Mouse (Mus musculus) spleen, postnatal 14 days (tissue): ENCODE results near the gene Thsd4.

ENCODE experiments used
- DNase-seq, 2 experiments: peaks; one replicate each; pipeline ENCODE4 v3.0.0; 2021 to 2022; ENCODE audit warnings: low spot score in 2 of 2

Thsd4 gene

DNA sequence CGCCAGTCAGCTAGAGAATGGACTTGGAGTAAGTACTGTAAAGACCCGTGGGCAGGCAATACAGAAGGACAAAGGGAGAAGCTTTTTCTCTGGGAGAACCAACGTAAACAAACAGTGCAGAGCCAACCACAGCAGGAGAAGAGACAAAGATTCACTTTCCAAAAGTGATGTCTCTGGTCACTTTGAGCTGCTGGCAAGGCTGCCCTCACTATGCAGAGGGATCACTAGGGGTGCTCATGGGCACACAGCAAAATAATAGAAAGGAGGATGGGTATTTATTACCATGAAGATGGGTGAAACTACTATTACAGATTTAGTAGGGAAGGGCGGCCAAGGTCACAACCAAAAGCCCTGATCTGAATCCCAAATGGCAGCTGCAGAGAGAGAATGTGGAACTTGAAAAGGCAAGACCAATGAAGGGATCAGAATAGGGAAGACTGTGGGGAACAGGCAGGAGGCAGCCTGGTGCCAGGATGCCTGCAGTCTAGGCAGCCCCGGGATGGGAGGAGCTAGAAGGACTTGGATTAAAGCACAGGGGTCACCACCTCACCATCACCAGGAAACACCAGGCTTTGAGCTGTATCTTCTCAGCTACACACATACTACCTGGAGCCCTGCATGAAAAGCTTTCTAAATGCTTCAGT lies 450.1 kb downstream of the Thsd4 start:
- DNase-seq, result no peak

DNA sequence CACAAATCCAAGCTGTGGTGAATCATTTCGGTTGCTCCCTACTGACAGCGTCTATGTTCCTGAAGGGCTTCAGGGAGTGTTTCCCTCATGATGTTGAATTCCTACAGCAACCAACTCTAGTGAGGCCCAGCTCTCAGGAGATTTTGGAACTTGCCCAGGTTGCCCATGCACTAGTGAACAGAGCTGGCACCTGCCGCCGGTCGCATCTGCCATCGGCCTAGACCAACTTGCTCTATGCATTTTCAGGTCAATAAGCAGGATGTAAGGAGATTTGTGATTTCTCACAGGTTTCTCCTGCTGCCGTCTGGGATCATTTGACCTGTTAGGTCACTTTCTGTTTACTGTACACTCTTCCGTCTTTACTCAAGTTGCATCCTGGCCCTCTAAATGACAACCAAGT lies 454.6 kb downstream of the Thsd4 start:
- DNase-seq, result no peak

- no peak for DNase-seq
Measured at GRCm38 (mm10) chr9:60065184-60065583, 456.7 kb downstream of the Thsd4 start.

DNA sequence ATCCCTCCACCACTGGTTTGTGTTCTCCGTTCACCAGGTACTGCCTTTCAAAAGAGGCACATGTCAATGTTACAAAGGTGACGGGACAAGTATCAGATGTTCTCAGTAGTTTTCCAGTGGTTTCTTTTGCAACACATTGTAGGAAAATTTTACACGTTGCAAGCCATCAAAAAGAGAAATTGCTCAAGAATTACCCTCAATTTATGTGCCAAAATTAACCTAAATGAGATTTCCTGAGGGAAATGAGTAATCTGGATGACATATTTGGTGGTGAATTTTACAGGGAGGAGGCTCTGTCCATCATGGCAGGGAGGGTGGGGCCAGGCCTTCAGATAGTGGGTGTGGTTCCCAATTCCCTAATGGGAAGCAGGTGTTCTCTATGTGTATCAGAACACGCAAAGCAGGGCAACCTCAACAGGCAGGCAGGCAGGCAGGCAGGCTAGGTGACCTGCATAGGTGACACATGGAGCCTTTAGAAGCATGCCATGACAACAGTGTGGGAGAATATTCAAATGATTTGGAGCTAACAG lies 458.6 kb downstream of the Thsd4 start:
- no peak for DNase-seq

- no peak for DNase-seq
Measured at GRCm38 (mm10) chr9:60056131-60056530, 465.7 kb downstream of the Thsd4 start.

- DNase-seq, result no peak
Measured at GRCm38 (mm10) chr9:60054951-60055350, 466.9 kb downstream of the Thsd4 start.

DNA sequence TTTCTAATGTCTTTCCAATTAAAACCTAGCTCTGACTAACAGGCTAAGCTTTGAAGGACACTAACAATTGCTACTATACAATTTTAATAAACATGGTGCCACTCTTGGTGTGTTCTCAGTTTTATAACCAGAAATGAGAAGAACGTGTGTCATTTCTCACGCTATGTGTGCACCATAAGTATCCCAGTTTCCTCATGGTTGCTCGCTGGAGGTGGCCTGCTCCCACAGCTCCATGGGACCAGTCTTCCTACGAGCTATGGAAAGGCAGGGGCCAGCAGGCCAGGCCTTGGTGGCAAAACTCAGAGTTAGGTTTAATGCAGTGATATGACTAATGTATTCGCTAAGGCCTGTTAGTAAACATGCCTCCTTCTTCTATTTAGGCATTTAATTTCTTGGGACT lies 468.7 kb downstream of the Thsd4 start:
- no peak for DNase-seq

DNA sequence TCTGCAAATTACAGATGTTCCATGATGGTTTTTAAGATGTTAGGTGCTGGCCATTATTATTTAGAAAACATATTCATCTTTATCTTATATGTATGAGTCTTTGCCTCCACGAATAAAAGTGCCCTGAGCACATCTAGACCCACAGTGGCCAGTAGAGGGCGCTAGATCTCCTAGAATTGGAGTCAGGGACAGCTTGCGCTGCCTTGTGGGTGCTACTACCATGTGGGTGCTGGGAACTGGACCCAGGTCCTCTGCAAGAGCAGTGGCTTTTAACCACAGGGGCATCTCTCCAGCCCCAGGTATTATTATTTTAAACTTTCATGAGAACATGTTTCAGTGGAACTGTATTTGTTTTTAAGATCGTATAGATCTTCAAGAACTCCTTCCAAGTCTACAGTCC lies 469.4 kb downstream of the Thsd4 start:
- no peak for DNase-seq

DNA sequence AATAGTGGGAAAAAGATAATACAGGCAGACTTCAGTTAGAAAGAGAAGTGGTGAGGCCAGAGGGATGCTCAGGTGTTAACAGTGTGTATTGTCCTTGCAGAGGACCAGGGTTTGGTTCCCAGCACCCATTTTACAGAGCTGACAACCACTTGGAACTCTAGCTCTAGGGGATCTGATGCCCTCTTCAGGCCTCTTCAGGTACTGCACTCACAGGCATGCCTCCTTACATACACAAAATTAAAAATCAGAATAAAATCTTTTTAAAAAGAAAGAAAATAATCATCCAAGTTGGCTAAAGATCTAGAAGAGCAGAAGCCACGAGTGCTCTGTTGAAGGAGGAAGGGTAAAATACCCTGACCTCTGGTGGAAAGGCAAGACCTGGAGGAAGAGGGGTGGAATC lies 478.7 kb downstream of the Thsd4 start:
- no peak for DNase-seq

DNA sequence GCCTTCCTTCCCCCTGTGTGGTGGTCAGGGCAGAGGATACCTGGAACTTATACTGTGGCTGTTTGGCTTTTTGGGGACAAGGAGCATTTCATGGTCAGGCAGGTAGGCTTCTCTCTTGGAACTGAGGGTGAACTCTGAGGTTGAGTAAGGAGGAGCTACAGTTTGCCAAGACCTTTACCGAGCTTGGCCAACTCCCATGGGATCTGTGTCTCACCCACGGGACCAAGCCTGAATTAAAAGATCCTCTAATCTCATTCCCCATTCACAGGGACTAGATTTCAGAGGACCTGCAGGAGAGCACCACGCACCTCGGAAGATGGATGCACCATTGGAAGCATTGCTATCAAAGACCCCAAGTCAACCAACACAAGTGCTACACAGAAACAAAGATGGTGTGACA lies 487.0 kb downstream of the Thsd4 start:
- DNase-seq, result no peak

- no peak for DNase-seq
Measured at GRCm38 (mm10) chr9:60027234-60027633, 494.6 kb downstream of the Thsd4 start.

GRCm38 (mm10) chr9:60026795-60027194 lies 495.1 kb downstream of the Thsd4 start:
- no peak for DNase-seq

GRCm38 (mm10) chr9:60025919-60026318 lies 495.9 kb downstream of the Thsd4 start:
- DNase-seq, result no peak

GRCm38 (mm10) chr9:60024971-60025370 lies 496.9 kb downstream of the Thsd4 start:
- no peak for DNase-seq

GRCm38 (mm10) chr9:60024545-60024944 lies 497.3 kb downstream of the Thsd4 start:
- DNase-seq, result no peak

DNA sequence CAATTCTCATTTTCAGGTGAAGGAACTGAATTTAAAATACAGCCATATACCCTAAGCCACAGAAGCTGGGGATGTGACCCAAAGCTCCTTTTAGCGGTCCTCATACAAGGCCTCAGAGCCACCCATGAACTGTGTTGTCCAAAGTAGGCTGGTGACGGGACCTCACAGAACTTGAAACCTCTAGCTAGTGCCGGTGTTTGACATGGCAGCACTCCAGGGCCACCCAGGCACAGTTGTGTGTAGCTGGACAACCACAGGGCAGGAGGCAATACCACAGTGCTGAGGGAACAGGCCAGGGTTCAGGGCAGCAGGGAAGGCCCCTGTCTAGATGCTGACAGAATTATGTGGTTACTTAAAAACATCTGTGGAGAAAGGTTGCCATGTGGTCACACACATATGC lies 499.5 kb downstream of the Thsd4 start:
- no peak for DNase-seq

GRCm38 (mm10) chr9:60020444-60020843 lies 501.4 kb downstream of the Thsd4 start:
- no peak for DNase-seq

DNA sequence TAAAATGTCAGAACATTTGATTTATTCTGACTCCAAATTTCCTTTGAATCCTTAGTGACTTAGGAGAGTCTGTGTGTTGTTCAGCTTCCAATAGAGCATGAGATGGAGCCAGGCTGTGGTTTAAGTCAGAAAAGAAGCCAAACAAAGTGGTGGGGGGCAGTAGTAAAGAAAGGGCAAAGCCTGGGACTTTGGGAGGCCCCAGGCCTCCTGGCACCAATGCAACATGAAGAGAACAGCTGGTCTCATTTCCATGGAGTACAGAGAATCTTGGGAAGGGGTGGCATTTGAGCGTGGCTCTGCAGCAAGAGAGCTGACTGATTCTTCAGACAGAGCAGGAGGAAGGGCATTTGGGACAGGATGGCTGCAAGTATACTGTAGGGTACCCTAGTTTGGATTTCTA lies 511.6 kb downstream of the Thsd4 start:
- no peak for DNase-seq

- no peak for DNase-seq
Measured at GRCm38 (mm10) chr9:60008936-60009335, 512.9 kb downstream of the Thsd4 start.

- no peak for DNase-seq
Measured at GRCm38 (mm10) chr9:60002323-60002722, 519.5 kb downstream of the Thsd4 start.

DNA sequence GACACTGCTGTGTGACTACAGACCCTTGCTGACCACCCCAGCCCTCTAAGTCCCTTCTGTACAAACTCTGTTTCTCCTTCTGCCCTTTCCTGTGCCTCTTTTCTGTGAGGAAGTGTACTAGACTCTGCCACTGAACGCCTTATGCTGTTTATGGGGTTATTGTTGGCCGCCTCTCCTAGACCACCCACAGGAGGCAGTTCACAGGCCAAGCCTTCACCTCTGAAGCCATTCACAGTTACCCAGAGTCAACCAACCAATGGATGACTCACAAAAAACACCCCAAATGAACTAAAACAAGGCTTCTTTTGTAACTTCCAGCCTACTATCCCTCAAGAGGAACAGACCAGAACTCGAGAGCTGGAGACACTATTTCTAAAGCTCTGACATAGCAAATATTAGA lies 520.4 kb downstream of the Thsd4 start:
- no peak for DNase-seq

DNA sequence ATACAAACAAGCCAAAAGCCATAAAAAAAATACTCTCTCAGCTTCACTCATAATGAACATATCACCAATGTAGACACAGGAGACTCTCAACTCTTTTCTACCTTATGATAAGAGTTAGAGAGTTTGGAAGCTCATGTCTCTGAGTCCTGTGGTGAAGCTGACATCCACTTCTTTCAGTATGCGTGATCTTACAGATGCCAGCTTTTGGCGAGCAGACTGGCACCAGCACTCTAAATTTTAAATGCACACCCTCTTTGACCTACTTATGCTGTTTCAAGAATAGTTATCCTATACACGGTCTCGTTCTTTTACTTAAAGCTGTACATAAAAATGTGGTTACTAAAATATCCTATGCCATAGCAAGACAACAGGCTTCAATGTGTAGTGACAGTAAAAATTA lies 524.1 kb downstream of the Thsd4 start:
- no peak for DNase-seq

- no peak for DNase-seq
Measured at GRCm38 (mm10) chr9:59991407-59991806, 530.4 kb downstream of the Thsd4 start.

- DNase-seq, result peak in 1 of 2 experiments; percentile 32
Measured at GRCm38 (mm10) chr9:59989864-59990263, 532.0 kb downstream of the Thsd4 start.
